Mouse (Mus musculus): Measurements from ENCODE around the gene Slc9a4. TPM values are rescaled to one million over a fixed set of nuclear protein-coding genes. Genes with fewer than 3 reads are reported as not detected.
A peak's percentile ranks its signal among the peaks of the same experiment; 100 is the strongest.

Gene Slc9a4
- total and polyA plus RNA-seq, 2 experiments from 2014 or later: 0.58 TPM; not detected in 1

DNA sequence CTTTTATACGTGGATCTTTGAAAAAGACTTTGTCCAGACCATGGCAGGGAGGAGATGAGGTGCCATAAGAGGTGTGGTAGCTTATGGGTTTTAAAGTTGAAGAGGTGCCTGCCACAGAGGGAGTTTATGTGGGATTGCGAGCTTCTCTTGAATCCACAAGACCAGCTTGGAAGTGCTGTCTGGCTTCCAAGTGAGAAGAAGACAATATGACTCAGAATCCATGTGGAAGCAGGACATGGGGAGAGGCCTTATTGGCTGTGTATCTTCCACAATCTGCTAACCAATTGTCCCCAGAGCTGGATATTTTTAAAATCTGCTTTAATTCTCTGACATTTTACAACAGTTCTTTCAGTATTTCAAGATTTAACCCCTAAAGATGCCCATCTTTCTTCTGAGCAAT, 33.3 kb downstream of the Slc9a4 start:
- no peak overlapping the region for H3K27ac ChIP-seq

DNA sequence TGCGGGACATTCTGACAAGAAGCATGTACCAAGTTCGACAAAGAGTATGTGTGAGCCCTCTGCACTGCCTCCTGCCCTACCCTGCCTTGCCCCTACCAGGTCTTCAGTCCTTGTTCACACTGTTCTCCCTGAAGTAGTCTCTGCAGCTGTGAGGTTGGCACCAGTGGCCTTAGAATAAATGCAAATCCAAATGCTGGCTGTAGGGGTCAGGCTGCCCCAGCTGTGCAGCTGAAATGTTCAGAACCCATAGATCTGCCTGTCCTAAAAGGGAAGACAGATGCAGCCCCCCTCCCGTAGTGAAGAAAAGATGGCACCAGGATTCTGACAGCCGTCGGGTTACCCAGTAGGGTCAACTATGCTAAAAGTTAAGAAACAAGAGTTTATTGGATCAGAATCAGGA, 39.2 kb downstream of the Slc9a4 start:
- Histone ChIP-seq H3K4me2 (ENCODE audit: low read depth, low read length) (no peak overlapping the region), H3K9me3 (ENCODE audit: low read length) (no peaks in the 10 kb centered on the region), H3K4me3 (ENCODE audit: low read length) (no peak overlapping the region), H3K4me1 (ENCODE audit: insufficient read depth, low read length) (no peaks in the 10 kb centered on the region), H3K27ac (no peak overlapping the region), H3K9ac (replicated peaks; ENCODE audit: low read length) (no peak overlapping the region), H3K27me3 (ENCODE audit: insufficient read depth, low read length) (no peaks in the 10 kb centered on the region), H3K36me3 (ENCODE audit: insufficient read depth, low read length) (no peaks in the 10 kb centered on the region)
- 75% methylated on average over 5 of the region's 5 CpGs for WGBS
- ATAC-seq (no peak), DNase-seq (ENCODE audit: low spot score) (peak; percentile 8)
- peak; percentile 56 for TF ChIP-seq CTCF (IDR thresholded peaks at IDR 0.05; ENCODE audit: low read depth)

More for the DNA sequence above, 33.3 kb downstream of the Slc9a4 start:
- Histone ChIP-seq H3K9ac (replicated peaks; ENCODE audit: low read length) (no peak overlapping the region), H3K4me1 (ENCODE audit: insufficient read depth, low read length) (no peaks in the 10 kb centered on the region), H3K4me2 (ENCODE audit: low read depth, low read length) (no peak overlapping the region), H3K36me3 (ENCODE audit: insufficient read depth, low read length) (no peaks in the 10 kb centered on the region), H3K4me3 (ENCODE audit: low read length) (no peak overlapping the region), H3K9me3 (ENCODE audit: low read length) (no peaks in the 10 kb centered on the region), H3K27me3 (ENCODE audit: insufficient read depth, low read length) (no peaks in the 10 kb centered on the region)
- 97% methylated on average over 2 of the region's 2 CpGs for WGBS
- no peak for ATAC-seq
- DNase-seq (ENCODE audit: low spot score): no peak
- no peak for TF ChIP-seq CTCF (IDR thresholded peaks at IDR 0.05; ENCODE audit: low read depth)

DNA sequence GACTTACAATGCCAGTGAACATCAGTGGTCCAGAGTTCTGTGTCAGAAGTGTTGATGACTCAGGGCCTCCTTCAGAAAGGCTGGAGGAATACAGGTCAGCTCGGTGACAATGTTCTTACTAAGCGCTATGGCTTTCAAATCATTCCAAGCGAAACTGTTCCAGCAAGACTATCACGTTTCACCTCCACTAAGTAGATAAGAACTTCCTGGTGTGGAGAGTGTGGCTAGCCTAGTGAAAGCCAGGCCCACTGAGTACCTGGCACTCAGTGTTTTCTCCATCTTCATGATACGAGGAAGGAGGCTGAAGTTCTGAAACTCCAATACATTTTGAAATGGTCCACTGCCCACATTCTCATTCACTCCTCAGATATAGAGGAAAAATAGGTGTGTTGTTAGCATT, 40.0 kb downstream of the Slc9a4 start:
- DNase-seq (ENCODE audit: low spot score) (no peak), ATAC-seq (no peak)
- Histone ChIP-seq H3K36me3 (ENCODE audit: insufficient read depth, low read length) (no peaks in the 10 kb centered on the region), H3K4me2 (ENCODE audit: low read depth, low read length) (no peak overlapping the region), H3K27ac (no peak overlapping the region), H3K27me3 (ENCODE audit: insufficient read depth, low read length) (no peaks in the 10 kb centered on the region), H3K9ac (replicated peaks; ENCODE audit: low read length) (no peak overlapping the region), H3K9me3 (ENCODE audit: low read length) (no peaks in the 10 kb centered on the region), H3K4me3 (ENCODE audit: low read length) (no peak overlapping the region), H3K4me1 (ENCODE audit: insufficient read depth, low read length) (no peaks in the 10 kb centered on the region)
- no peak for TF ChIP-seq CTCF (IDR thresholded peaks at IDR 0.05; ENCODE audit: low read depth)
- WGBS: 86% methylated on average over 5 of the region's 5 CpGs

DNA sequence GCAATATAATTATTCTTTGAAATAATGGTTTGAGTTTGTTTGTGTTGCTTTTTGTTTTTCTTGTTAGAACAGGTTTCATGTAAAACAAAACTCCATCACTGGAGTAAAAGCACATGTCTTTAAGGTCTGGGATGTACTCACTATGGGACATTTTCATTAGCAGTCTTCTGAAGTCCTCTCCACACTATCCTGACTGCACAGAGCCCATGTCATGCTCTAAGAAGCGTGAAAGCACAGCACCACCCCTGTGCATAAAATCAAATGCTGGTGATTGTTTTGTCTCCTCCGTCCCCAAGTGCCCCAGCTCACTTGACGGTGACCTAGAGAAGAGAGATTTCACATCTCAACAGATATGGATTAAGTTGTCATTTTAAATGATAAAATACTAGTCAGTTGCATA, 45.1 kb downstream of the Slc9a4 start:
- Histone ChIP-seq H3K4me1 (ENCODE audit: insufficient read depth, low read length) (no peaks in the 10 kb centered on the region), H3K27ac (no peak overlapping the region), H3K36me3 (ENCODE audit: insufficient read depth, low read length) (no peaks in the 10 kb centered on the region), H3K9ac (replicated peaks; ENCODE audit: low read length) (no peak overlapping the region), H3K27me3 (ENCODE audit: insufficient read depth, low read length) (no peaks in the 10 kb centered on the region), H3K4me3 (ENCODE audit: low read length) (no peak overlapping the region), H3K9me3 (ENCODE audit: low read length) (no peaks in the 10 kb centered on the region), H3K4me2 (ENCODE audit: low read depth, low read length) (no peak overlapping the region)
- WGBS: 32% methylated on average over 3 of the region's 3 CpGs
- no peak for TF ChIP-seq CTCF (IDR thresholded peaks at IDR 0.05; ENCODE audit: low read depth)
- DNase-seq (ENCODE audit: low spot score) (no peak), ATAC-seq (no peak)

DNA sequence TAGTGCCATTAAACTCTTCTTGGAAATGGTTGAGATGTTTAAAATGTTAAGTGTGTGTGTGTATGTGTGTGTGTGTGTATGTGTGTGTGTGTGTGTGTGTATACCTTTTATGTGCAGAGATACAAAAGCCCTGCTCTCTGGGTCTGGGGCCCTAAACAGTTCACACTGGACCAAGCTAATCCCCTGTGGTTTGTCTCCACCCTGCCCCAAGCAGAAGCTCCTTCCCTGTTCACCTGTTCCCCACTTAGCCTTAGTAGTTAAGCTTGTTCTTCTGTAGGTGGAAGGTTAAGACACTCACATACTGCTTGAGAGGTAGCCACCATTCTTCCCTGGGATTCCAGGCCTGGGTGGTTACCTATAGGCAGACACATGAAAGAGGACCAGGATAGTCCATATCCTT, 47.1 kb downstream of the Slc9a4 start:
- ATAC-seq (no peak), DNase-seq (ENCODE audit: low spot score) (no peak)
- Histone ChIP-seq H3K27me3 (ENCODE audit: insufficient read depth, low read length) (no peaks in the 10 kb centered on the region), H3K4me3 (ENCODE audit: low read length) (no peak overlapping the region), H3K4me2 (ENCODE audit: low read depth, low read length) (no peak overlapping the region), H3K9ac (replicated peaks; ENCODE audit: low read length) (no peak overlapping the region), H3K4me1 (ENCODE audit: insufficient read depth, low read length) (no peaks in the 10 kb centered on the region), H3K36me3 (ENCODE audit: insufficient read depth, low read length) (no peaks in the 10 kb centered on the region), H3K27ac (no peak overlapping the region), H3K9me3 (ENCODE audit: low read length) (no peaks in the 10 kb centered on the region)
- no peak for TF ChIP-seq CTCF (IDR thresholded peaks at IDR 0.05; ENCODE audit: low read depth)

DNA sequence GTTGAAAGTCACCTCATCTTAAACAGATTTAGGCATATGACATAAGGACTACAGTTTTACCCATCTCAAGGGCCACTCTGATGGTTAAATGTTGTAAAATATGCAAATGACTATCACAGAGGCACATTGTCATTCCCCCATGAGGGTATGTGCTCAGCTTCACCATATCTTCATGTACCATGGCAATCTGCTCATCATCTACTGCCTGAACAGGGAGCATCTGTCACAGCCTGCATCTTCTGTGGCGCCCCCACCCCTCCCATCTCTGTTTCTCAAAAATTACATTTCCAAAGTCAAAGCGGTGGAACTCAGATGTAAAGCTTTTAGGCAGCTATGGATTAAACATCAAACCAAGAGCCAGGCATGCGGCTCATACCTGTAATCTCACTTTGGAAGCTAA, 48.6 kb downstream of the Slc9a4 start:
- no peak for DNase-seq (ENCODE audit: low spot score)
- Histone ChIP-seq H3K27ac (no peak overlapping the region), H3K36me3 (ENCODE audit: insufficient read depth, low read length) (no peaks in the 10 kb centered on the region), H3K9ac (replicated peaks; ENCODE audit: low read length) (no peak overlapping the region), H3K4me2 (ENCODE audit: low read depth, low read length) (no peak overlapping the region), H3K9me3 (ENCODE audit: low read length) (no peaks in the 10 kb centered on the region), H3K4me1 (ENCODE audit: insufficient read depth, low read length) (no peaks in the 10 kb centered on the region), H3K27me3 (ENCODE audit: insufficient read depth, low read length) (no peaks in the 10 kb centered on the region), H3K4me3 (ENCODE audit: low read length) (no peak overlapping the region)
- WGBS: 90% methylated on average over 3 of the region's 3 CpGs
- ATAC-seq: no peak
- no peak for TF ChIP-seq CTCF (IDR thresholded peaks at IDR 0.05; ENCODE audit: low read depth)

DNA sequence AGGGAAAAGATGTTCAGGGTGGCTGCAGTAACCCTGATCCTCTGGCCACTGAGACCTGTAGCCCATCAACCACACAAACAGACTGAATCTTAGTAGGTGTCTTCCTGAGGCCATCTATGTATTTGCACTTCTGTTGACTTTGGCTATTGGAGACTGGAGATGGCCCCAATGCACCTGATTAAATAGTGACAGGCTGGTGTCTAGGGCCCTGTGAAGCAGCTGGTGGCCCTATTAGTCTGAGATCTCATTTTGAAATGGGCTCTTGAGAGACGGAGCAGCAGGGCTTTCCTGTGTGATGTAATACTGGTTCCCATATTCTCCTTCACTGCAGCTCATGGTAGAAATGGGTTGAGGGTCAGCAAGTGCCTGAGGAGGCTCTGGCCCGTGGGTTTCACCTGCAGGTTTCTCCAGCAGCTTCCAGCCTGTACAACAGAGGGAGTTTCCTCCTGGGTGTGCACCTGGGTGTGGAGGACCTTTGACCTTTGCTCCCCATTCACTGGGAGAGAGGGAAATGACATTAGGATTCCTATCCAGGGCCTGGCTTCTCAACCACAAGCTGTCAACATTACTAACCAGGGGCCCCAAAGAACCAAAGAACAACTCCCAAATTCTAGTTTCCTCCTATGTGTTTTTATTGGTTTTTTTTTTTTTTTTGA, 52.7 kb downstream of the Slc9a4 start:
- WGBS: 59% methylated on average over 2 of the region's 2 CpGs
- no peaks in the 10 kb centered on the region for H3K27me3 ChIP-seq (ENCODE audit: insufficient read depth, low read length)
- TF ChIP-seq CTCF (IDR thresholded peaks at IDR 0.05; ENCODE audit: low read depth): no peak
- H3K9me3 ChIP-seq (ENCODE audit: low read length): no peaks in the 10 kb centered on the region
- H3K9ac ChIP-seq (replicated peaks; ENCODE audit: low read length): no peak overlapping the region
- no peak overlapping the region for H3K27ac ChIP-seq
- H3K4me1 ChIP-seq (ENCODE audit: insufficient read depth, low read length): no peaks in the 10 kb centered on the region
- H3K36me3 ChIP-seq (ENCODE audit: insufficient read depth, low read length): no peaks in the 10 kb centered on the region
- no peak overlapping the region for H3K4me2 ChIP-seq (ENCODE audit: low read depth, low read length)
- ATAC-seq: no peak
- H3K4me3 ChIP-seq (ENCODE audit: low read length): no peak overlapping the region
- no peak for DNase-seq (ENCODE audit: low spot score)

All from hindbrain, postnatal 0 days (tissue).